Mouse (Mus musculus): ENCODE measurements at regions not wholly inside any gene's neighbourhood (a gene's known extent, or its start where the extent isn't known, plus 50 kb on each side); places are given as distances from the start of the nearest gene placed in this dataset.

- DNase-seq (ENCODE audit: low spot score in 2 of 2), result no peak
Observed at GRCm38 (mm10) chr13:75204417-75204816, 114.8 kb downstream of the Pcsk1 start.

GRCm38 (mm10) chr13:75223944-75224343, 134.3 kb downstream of the Pcsk1 start:
- no peak for DNase-seq (ENCODE audit: low spot score in 2 of 2)

- no peak for DNase-seq (ENCODE audit: low spot score in 2 of 2)
Observed at GRCm38 (mm10) chr13:75225581-75226297, 136.1 kb downstream of the Pcsk1 start.

GRCm38 (mm10) chr13:75227616-75228277, 138.1 kb downstream of the Pcsk1 start:
- peak; percentile 13 to 42 for DNase-seq (ENCODE audit: low spot score in 2 of 2)

GRCm38 (mm10) chr13:75236424-75236823, 146.8 kb downstream of the Pcsk1 start:
- DNase-seq (ENCODE audit: low spot score in 2 of 2), result no peak

Measured in urinary bladder, adult 18-20 months (tissue).